Mouse (Mus musculus) left cerebral cortex, postnatal 25 days (tissue): ENCODE measurements at regions not wholly inside any gene's neighbourhood (a gene's known extent, or its start where the extent isn't known, plus 50 kb on each side); places are given as distances from the start of the nearest gene placed in this dataset.
A peak's percentile ranks its signal among the peaks of the same experiment; 100 is the strongest.
"Not testable (repeated sequence)": the region's sequence is repeated elsewhere in the genome, so short reads cannot be mapped to it uniquely, and the experiment has no call there.

Source experiments
- DNase-seq, 2 experiments: peaks; one replicate each; pipeline ENCODE4 v3.0.0; 2022; ENCODE audit warnings: low spot score in 2 of 2, mixed read lengths in 1 of 2
- intact Hi-C: fragments of 180-260 bp; cut with DNase I; formaldehyde crosslinking; loops from one replicate; pipeline ENCODE4 v1.15.1; 2025

DNA sequence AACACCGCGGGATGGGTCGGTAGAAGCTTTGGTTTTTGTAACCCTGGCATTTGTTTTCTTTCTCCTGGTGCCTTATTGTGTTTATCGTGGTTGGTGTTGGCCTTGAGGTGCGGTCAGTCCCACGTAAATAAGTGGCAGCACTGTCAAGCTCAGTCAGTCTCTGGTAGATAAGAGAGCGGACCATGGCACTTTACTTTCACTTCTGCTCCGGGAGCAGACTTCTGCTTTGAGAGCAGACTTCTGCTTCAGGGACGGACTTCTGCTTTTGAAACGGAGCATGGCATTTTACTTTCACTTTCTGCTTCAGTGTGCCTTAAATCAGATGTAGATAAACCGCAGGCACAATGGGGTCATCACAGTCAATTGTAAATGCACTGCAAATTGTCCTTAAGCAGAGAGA, 54.3 kb upstream of the Ccdc66 start:
- intact Hi-C loops, DNase-seq: not testable (repeated sequence)

DNA sequence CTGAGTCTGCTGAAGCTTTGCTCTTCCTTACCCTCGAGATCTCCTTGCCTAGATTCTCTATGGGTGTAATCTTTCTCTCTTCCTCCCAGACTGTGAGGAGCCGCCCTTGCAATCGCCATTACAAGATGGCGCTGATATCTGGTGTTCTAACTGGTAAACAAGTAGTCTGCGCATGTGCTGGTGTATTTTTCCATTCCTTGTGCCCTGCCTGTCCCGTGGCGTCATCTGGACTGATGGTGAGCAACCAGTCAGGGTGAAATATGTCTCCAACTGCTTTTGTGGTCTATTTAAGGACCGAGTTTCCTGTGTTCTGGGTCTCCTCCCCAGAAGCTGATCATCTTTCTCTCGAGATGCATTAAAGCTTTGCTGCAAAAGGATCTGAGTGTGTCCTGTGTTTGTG, 53.7 kb upstream of the Ccdc66 start:
- DNase-seq, intact Hi-C loops: not testable (repeated sequence)

DNA sequence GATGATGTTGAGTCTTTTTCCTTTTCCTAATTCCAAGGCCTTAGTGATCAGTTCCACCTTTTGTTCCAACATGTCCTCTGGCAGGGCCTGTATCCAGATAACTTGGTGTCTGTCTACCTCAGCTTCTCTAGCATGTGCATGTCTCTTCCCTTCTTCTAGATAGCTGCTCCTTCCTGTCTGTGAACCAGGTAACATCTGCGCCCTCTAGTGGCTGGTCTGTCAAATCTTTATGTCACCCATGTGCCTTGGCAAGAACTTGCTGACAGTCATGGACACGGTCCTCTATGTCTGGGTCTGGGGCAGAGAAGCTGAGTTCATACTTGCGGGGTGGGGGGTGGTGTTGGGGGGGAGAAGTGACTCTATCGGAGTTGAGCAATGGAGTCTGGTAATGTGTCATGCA, 52.2 kb upstream of the Ccdc66 start:
- intact Hi-C loops = no loop called here
- DNase-seq = peak; percentile 45 to 62

DNA sequence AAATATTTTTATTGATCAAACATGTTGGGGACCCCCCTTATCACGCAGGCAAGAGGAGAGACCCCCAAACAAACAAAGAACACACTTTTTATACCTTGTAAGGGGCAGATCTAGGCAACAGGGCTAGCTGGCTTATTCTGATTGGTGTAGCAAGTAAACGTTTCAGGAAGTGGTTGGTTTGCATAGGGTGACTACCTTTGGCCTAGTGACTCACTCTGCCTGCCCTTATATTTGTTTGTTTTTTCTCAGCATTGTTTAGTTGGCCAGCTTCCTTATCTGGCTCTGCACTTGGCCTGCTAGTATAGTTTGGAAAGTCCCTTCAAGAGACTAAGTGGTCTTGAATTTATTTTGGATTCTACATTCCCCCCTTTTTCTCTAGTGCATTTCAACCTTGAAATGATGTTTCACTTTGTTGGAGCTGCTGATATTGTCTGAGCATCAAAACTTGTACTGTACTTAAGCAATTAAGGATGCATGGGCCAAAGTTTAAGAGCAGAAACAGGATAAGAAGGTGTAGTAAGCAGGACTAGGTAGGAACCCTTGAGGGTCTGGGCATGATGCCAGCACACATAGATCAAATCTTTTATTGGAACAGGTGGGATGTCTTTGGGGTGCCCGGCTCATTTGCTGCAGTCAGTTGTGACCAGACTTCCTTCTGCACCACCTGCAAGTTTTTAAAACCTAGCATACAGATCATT, 50.7 kb upstream of the Ccdc66 start:
- intact Hi-C loops = no loop called here
- DNase-seq = no peak
